Mouse (Mus musculus): ENCODE measurements around the gene Ttll2. TPM values are rescaled to one million over a fixed set of nuclear protein-coding genes. Genes with fewer than 3 reads are reported as not detected.
"Not testable (repeated sequence)": the region's sequence is repeated elsewhere in the genome, so short reads cannot be mapped to it uniquely, and the experiment has no call there.

Ttll2 gene
- total and polyA plus RNA-seq, 3 experiments, result not detected

DNA sequence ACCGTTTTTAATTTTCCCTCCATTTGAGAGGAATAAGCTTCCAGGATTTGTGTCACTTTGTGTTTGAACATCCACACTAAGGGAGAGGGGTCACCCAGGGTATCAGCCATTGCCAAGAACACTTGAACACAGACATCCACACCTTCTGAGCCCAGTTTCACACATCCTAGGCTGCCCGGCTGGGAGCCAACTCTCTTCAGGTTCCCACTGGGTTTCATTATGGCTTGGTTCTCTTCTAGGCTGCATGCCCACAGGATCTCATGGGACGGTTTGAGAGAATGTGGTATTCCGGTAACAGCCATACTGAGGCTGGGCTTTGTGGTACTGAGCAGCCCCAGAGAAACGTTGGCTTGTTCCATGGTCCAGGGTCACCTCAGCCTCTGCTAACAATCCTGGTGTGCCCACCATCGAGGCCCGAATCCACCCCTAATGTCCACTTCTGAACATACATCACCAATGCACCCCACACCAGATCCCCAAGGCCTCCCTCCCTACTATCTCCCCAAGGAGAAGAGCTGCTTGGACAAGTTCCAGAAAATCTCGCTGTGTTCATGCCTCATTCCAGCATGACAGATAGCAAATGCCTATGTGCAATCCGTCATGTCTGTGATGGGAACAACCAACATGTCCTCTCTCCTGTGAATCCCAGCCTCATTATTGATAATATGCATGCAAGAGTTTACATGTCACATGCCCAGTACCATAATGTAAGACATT, 8.4 kb upstream of the Ttll2 start:
- not testable (repeated sequence) for H3K9ac ChIP-seq (ENCODE audit: control insufficient read depth, low read depth, low read length, poor library complexity, severe bottlenecking); H3K4me3 ChIP-seq (ENCODE audit: control insufficient read depth in 1 of 2, insufficient read depth in 1 of 2, low read depth in 2 of 2, low read length in 2 of 2); DNase-seq (ENCODE audit: low read depth, low spot score); H3K79me2 ChIP-seq (ENCODE audit: control insufficient read depth, insufficient read depth, low read length, poor library complexity); H3K27me3 ChIP-seq (ENCODE audit: control insufficient read depth in 1 of 2, insufficient read depth in 2 of 2, low read length in 2 of 2); H3K36me3 ChIP-seq (ENCODE audit: control insufficient read depth in 1 of 2, insufficient read depth in 2 of 2, low read length in 2 of 2); H3K27ac ChIP-seq (ENCODE audit: control insufficient read depth, low read depth, low read length); H3K9me3 ChIP-seq (replicated peaks; ENCODE audit: insufficient read depth, low read length); H3K4me1 ChIP-seq (ENCODE audit: control insufficient read depth in 1 of 2, insufficient read depth in 2 of 2, low read length in 2 of 2)

DNA sequence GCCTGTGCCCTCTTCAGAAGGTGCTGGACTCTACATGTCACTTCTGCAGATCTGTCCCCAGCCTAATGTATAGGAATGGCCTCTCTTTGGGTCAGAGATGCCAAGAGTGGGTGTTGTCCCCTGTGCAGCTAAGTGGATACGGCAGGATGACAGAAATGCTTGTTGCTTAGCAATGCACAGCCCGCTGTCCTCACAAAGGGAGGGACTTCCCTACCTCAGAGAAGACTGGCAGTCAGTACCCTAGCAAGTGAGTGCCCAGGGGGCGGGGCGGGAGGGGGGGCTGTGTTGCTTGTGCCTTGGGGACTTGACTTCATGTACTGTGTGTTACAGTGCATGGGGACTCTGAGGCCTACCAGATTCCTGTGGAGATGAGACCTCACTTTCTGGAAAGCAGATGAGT, 7.3 kb upstream of the Ttll2 start:
- not testable (repeated sequence) for H3K27ac ChIP-seq (ENCODE audit: control insufficient read depth, low read depth, low read length); H3K9ac ChIP-seq (ENCODE audit: control insufficient read depth, low read depth, low read length, poor library complexity, severe bottlenecking); H3K79me2 ChIP-seq (ENCODE audit: control insufficient read depth, insufficient read depth, low read length, poor library complexity); H3K4me3 ChIP-seq (ENCODE audit: control insufficient read depth in 1 of 2, insufficient read depth in 1 of 2, low read depth in 2 of 2, low read length in 2 of 2); H3K36me3 ChIP-seq (ENCODE audit: control insufficient read depth in 1 of 2, insufficient read depth in 2 of 2, low read length in 2 of 2); H3K9me3 ChIP-seq (replicated peaks; ENCODE audit: insufficient read depth, low read length); H3K4me1 ChIP-seq (ENCODE audit: control insufficient read depth in 1 of 2, insufficient read depth in 2 of 2, low read length in 2 of 2); DNase-seq (ENCODE audit: low read depth, low spot score); H3K27me3 ChIP-seq (ENCODE audit: control insufficient read depth in 1 of 2, insufficient read depth in 2 of 2, low read length in 2 of 2)

DNA sequence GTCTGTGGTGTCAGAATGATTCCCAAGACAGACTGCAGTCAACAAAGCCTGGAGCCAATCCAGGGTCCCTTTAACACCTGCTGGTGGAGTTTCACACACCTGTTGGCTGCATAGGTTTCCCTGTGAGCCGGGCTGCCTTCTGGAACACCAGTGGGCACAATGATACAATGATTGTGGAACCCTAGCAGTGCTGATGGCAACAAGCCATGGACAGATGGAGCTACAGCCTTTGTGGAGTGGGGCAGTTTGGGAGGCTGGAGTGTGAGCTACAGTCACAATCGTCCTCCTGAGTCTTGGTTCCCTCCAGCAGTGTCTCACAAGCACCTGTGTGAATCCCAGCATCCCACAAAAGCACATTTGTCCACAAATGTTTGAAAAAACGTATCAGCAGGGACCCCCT, 3.7 kb downstream of the Ttll2 start:
- not testable (repeated sequence) for H3K36me3 ChIP-seq (ENCODE audit: control insufficient read depth in 1 of 2, insufficient read depth in 2 of 2, low read length in 2 of 2); H3K4me3 ChIP-seq (ENCODE audit: control insufficient read depth in 1 of 2, insufficient read depth in 1 of 2, low read depth in 2 of 2, low read length in 2 of 2); H3K9me3 ChIP-seq (replicated peaks; ENCODE audit: insufficient read depth, low read length); H3K27me3 ChIP-seq (ENCODE audit: control insufficient read depth in 1 of 2, insufficient read depth in 2 of 2, low read length in 2 of 2); H3K9ac ChIP-seq (ENCODE audit: control insufficient read depth, low read depth, low read length, poor library complexity, severe bottlenecking); H3K27ac ChIP-seq (ENCODE audit: control insufficient read depth, low read depth, low read length); DNase-seq (ENCODE audit: low read depth, low spot score); H3K4me1 ChIP-seq (ENCODE audit: control insufficient read depth in 1 of 2, insufficient read depth in 2 of 2, low read length in 2 of 2); H3K79me2 ChIP-seq (ENCODE audit: control insufficient read depth, insufficient read depth, low read length, poor library complexity)

DNA sequence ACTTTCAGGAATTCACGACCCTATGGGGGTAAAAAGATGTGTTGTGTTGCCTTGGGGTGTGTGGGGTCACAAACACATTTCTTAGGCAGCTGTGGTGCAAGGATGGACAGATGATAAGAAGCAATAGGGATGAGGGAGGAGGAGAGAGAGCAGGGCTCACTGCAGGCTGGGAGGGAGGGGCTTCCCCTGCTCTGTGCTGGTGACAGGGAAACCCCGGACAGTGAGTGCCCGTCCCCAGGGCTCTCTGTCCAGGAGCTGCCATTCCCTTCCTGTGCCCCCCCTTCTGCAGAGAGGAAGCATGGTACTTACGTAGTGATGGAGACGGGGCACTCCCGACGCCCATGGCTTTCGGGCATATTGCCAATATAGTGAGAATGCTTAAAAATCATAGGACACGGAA, 15.1 kb downstream of the Ttll2 start:
- not testable (repeated sequence) for H3K4me1 ChIP-seq (ENCODE audit: control insufficient read depth in 1 of 2, insufficient read depth in 2 of 2, low read length in 2 of 2); H3K36me3 ChIP-seq (ENCODE audit: control insufficient read depth in 1 of 2, insufficient read depth in 2 of 2, low read length in 2 of 2); H3K27me3 ChIP-seq (ENCODE audit: control insufficient read depth in 1 of 2, insufficient read depth in 2 of 2, low read length in 2 of 2); H3K9ac ChIP-seq (ENCODE audit: control insufficient read depth, low read depth, low read length, poor library complexity, severe bottlenecking); H3K4me3 ChIP-seq (ENCODE audit: control insufficient read depth in 1 of 2, insufficient read depth in 1 of 2, low read depth in 2 of 2, low read length in 2 of 2); H3K9me3 ChIP-seq (replicated peaks; ENCODE audit: insufficient read depth, low read length); H3K27ac ChIP-seq (ENCODE audit: control insufficient read depth, low read depth, low read length); DNase-seq (ENCODE audit: low read depth, low spot score); H3K79me2 ChIP-seq (ENCODE audit: control insufficient read depth, insufficient read depth, low read length, poor library complexity)

DNA sequence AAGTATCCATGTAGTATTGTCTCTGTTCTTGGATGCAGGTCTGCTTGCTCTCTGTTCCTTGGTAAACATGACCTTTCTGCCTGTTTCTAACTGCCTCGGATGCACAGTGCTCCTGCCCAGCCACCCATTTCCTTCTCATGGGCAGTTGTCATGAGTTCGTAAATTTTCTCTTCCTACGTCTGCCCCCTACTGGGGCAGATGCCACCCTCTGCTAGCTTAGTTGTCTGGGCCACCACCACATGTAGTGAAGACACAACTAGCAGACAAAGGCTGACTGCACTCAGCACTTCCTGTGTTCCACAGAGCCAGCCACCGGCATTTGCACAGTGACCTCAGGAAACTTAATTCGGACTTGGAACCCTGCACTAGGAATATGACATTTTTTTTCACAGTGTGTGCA, 19.8 kb downstream of the Ttll2 start:
- H3K27ac ChIP-seq (ENCODE audit: control insufficient read depth, low read depth, low read length); H3K27me3 ChIP-seq (ENCODE audit: control insufficient read depth in 1 of 2, insufficient read depth in 2 of 2, low read length in 2 of 2); H3K9ac ChIP-seq (ENCODE audit: control insufficient read depth, low read depth, low read length, poor library complexity, severe bottlenecking); DNase-seq (ENCODE audit: low read depth, low spot score); H3K79me2 ChIP-seq (ENCODE audit: control insufficient read depth, insufficient read depth, low read length, poor library complexity); H3K9me3 ChIP-seq (replicated peaks; ENCODE audit: insufficient read depth, low read length); H3K36me3 ChIP-seq (ENCODE audit: control insufficient read depth in 1 of 2, insufficient read depth in 2 of 2, low read length in 2 of 2); H3K4me1 ChIP-seq (ENCODE audit: control insufficient read depth in 1 of 2, insufficient read depth in 2 of 2, low read length in 2 of 2); H3K4me3 ChIP-seq (ENCODE audit: control insufficient read depth in 1 of 2, insufficient read depth in 1 of 2, low read depth in 2 of 2, low read length in 2 of 2): not testable (repeated sequence)

DNA sequence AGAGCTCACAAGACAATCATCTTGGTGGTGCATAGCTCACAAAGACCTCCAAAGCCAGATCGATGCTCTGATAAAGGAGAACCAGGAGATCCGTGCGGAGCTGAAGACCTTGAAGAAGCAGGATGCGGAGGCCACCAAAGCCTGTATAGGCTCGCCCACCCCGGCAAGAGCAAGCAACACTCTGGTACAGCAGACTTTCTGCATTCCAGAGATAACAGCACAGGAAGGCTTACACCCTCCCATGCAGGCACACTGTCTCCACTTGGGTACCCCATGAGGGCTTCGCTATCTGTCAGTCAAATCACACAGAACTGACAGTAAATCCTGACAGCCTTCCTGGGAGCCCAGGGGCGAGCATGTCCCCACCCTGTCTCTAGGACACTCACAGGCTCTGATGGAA, 26.1 kb downstream of the Ttll2 start:
- H3K27ac ChIP-seq (ENCODE audit: control insufficient read depth, low read depth, low read length); H3K79me2 ChIP-seq (ENCODE audit: control insufficient read depth, insufficient read depth, low read length, poor library complexity); H3K36me3 ChIP-seq (ENCODE audit: control insufficient read depth in 1 of 2, insufficient read depth in 2 of 2, low read length in 2 of 2); H3K27me3 ChIP-seq (ENCODE audit: control insufficient read depth in 1 of 2, insufficient read depth in 2 of 2, low read length in 2 of 2); H3K9me3 ChIP-seq (replicated peaks; ENCODE audit: insufficient read depth, low read length); H3K9ac ChIP-seq (ENCODE audit: control insufficient read depth, low read depth, low read length, poor library complexity, severe bottlenecking); H3K4me1 ChIP-seq (ENCODE audit: control insufficient read depth in 1 of 2, insufficient read depth in 2 of 2, low read length in 2 of 2); DNase-seq (ENCODE audit: low read depth, low spot score); H3K4me3 ChIP-seq (ENCODE audit: control insufficient read depth in 1 of 2, insufficient read depth in 1 of 2, low read depth in 2 of 2, low read length in 2 of 2): not testable (repeated sequence)

DNA sequence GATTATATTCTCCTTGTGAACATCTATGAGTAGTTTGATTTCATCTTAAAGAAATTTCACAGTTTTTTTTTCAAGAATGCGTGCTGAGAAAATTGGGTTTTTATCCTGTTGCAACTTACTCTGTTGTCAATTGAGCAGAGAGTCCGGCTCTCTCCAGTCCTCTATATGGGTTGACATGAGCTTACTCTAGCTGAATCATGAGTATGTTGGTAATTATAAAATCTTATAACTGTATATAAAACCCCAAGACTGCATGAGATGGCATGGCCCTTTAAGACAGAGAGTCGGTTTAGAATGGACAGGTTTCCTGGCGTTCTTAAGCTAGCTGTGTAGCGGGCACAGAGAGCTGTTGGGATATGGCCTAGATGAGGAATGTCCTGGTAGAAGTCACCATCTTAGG, 28.1 kb downstream of the Ttll2 start, which contains the start of gene Tcp10a:
Tcp10a (plus strand) TSS at position 301 of the 400 bp plus-strand sequence.
- H3K27me3 ChIP-seq (ENCODE audit: control insufficient read depth in 1 of 2, insufficient read depth in 2 of 2, low read length in 2 of 2); H3K9me3 ChIP-seq (replicated peaks; ENCODE audit: insufficient read depth, low read length); H3K9ac ChIP-seq (ENCODE audit: control insufficient read depth, low read depth, low read length, poor library complexity, severe bottlenecking); H3K36me3 ChIP-seq (ENCODE audit: control insufficient read depth in 1 of 2, insufficient read depth in 2 of 2, low read length in 2 of 2); H3K4me3 ChIP-seq (ENCODE audit: control insufficient read depth in 1 of 2, insufficient read depth in 1 of 2, low read depth in 2 of 2, low read length in 2 of 2); H3K27ac ChIP-seq (ENCODE audit: control insufficient read depth, low read depth, low read length); H3K4me1 ChIP-seq (ENCODE audit: control insufficient read depth in 1 of 2, insufficient read depth in 2 of 2, low read length in 2 of 2); DNase-seq (ENCODE audit: low read depth, low spot score); H3K79me2 ChIP-seq (ENCODE audit: control insufficient read depth, insufficient read depth, low read length, poor library complexity): not testable (repeated sequence)
